Mouse (Mus musculus): ENCODE measurements around the gene Mrps10. TPM values are rescaled to one million over a fixed set of nuclear protein-coding genes. Genes with fewer than 3 reads are reported as not detected.

The Mrps10 gene
- total RNA-seq, 2 experiments from 2014 or later, result 19.9 to 23.9 TPM

DNA sequence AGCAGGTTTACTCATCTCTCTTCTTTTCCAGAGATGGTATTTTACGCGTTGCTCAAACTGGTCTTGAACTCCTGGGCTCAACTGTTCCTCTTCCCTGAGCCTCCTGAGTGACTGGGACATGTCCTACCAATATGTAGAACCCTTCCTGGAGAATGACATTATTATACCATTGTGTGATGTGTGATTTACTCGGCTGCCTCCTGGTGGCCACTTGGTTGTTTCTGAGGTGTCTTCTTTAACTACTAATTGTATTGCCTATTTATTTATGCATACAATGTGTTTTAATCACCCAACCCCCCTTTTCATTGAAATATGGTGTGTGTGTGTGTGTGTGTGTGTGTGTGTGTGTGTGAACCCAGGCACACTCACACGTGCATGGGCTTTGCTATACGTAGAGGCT lies 62.1 kb downstream of the Mrps10 start:
- intact Hi-C loops (cut with DNase I), result no loop called here
- no peak for DNase-seq

Other genes with a start within 250 kb of the Mrps10 start
- gene Guca1b, start 16.5 kb downstream of the Mrps10 start, total RNA-seq (2021), result under 1 TPM; 0.25 to 0.33 TPM
- not detected for gene Guca1a, start 31.7 kb downstream of the Mrps10 start, total RNA-seq (2021)
- gene AI661453, start 67.7 kb downstream of the Mrps10 start, total RNA-seq (2021), result 1 to 10 TPM; 1.6 to 1.8 TPM
- gene 1700001C19Rik, start 68.5 kb downstream of the Mrps10 start, total RNA-seq (2021), result not detected
- 10 to 100 TPM; 12.0 to 13.6 TPM for gene Taf8, start 133.4 kb downstream of the Mrps10 start, total RNA-seq (2021)
- 10 to 100 TPM; 79.8 to 88.7 TPM for gene Ccnd3, start 136.2 kb downstream of the Mrps10 start, total RNA-seq (2021)
- gene Bysl, start 242.6 kb downstream of the Mrps10 start, total RNA-seq (2021), result 10 to 100 TPM; 14.2 to 14.3 TPM
- 10 to 100 TPM; 15.8 to 17.8 TPM for gene Med20, start 242.7 kb downstream of the Mrps10 start, total RNA-seq (2021)
- gene Gm20517, start 242.7 kb downstream of the Mrps10 start, total RNA-seq (2021), result 1 to 10 TPM; 2.1 to 3.5 TPM

Data from heart, postnatal 36 days (tissue).